Mouse (Mus musculus) bone marrow, adult 2 months (tissue): ENCODE results near the gene Nufip1.

Experiments
- CTCF ChIP-seq: fragments of 200-500 bp; IDR thresholded peaks from 2 replicates; pipeline ENCODE4 v1.5.1; 2011; ENCODE audit warnings: low read length, control low read depth; ENCODE audit not compliant: control insufficient read depth, insufficient read depth
- POLR2A ChIP-seq: fragments of 200-500 bp; IDR thresholded peaks from 2 replicates; pipeline ENCODE4 v1.6.1; 2011; ENCODE audit warnings: low read depth, mild to moderate bottlenecking, control low read depth, low read length, borderline replicate concordance; ENCODE audit not compliant: control insufficient read depth

DNA sequence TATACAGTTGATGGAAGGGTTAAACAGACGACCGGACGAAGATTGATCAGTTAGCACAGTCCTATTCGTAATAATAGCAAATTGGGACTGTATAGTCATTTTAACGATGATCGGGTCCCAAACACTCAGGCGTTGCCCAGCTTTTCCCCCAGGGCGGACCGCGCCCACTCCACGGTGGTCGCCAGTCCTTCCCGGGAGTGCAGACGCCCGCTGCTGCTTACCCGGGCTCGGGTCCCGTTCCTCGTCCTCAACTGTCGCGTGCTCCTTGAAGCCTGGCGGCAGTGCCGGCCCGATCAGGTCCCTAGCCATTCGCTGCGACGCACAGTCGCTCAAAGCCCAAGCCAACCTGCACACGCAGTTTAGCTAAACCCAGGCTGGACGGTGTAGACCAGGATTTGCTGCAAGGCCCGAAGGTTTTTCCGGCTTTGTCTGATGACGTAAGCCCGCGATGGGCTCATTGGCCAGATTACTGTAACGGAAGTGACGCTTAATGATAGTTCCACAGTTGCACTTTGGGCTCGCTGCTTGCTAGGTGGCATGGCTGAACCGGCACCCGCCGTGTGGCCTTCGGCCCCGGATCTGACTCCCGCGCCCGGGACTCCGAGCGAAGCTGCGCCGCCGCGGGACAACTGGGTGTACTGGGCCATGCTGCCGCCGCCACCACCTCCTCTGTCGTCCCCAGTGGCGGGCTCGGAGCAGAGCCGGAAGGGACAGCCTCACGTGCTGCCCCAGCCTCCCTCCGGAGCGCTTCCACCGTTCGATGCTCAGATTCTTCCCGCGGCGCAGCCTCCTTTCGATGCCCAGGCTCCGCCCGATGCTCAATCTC is at the start of gene Nufip1, which contains the start of gene Gpalpp1:
- TF ChIP-seq CTCF (no peak), POLR2A (peak; percentile 57; the same call in 1 of the 2 replicates)
